Mouse (Mus musculus): ENCODE measurements around the gene Cdrt4.

DNA sequence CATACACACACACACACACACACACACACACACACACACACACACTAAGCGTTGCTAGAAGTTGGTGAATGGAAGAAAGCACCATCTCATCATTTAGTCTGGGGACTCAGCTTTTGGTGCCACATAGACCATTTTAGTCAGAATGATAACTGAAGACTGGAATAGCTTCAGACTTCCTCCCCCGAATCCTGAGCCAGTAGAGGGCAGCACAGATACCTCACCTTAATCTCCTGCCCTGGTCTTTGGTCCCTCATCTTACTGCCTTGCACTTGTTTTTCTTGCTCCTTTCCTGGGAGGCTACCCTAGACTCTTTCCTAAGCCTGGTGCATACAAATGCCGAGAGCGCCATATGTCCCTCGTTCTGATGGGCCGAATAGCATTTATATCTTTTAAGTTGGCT is 36.5 kb upstream of the Cdrt4 start:
- TF ChIP-seq TAL1 (IDR thresholded peaks at IDR 0.05; ENCODE audit: low read length) = no peak
- TF ChIP-seq GATA1 (IDR thresholded peaks at IDR 0.05; ENCODE audit: low read length) = no peak
